Mouse (Mus musculus) liver, postnatal 0 days (tissue): ENCODE results near the gene Gm17019. TPM values are rescaled to one million over a fixed set of nuclear protein-coding genes. Genes with fewer than 3 reads are reported as not detected.
"Not testable (repeated sequence)": the region's sequence is repeated elsewhere in the genome, so short reads cannot be mapped to it uniquely, and the experiment has no call there.

Experiments
- ATAC-seq: fragments of 200-750 bp; cut with Nextera tagmentation; 2 replicates; pipeline ENCODE4 v1.8.0; 2017; ENCODE audit warnings: mild to moderate bottlenecking, moderate library complexity
- DNase-seq: peaks from one replicate; pipeline ENCODE4 v3.0.0-alpha.2; 2016
- H3K27ac ChIP-seq: fragments of 300-500 bp; sonication (generic); 2 replicates; pipeline ENCODE4 v1.5.1; 2014; ENCODE audit warnings: antibody characterized with exemption, moderate library complexity, mild to moderate bottlenecking, low read depth
- H3K27me3 ChIP-seq: fragments of 300-500 bp; sonication (generic); 2 replicates; pipeline ENCODE4 v1.6.1; 2014; ENCODE audit warnings: low read length, control low read depth, mixed read lengths; ENCODE audit not compliant: insufficient read depth
- H3K36me3 ChIP-seq: fragments of 300-500 bp; sonication (generic); replicated peaks from 2 replicates; pipeline ENCODE4 v1.6.1; 2014; ENCODE audit warnings: mild to moderate bottlenecking, control low read depth, low read length, moderate library complexity, mixed read lengths; ENCODE audit not compliant: insufficient read depth
- H3K4me1 ChIP-seq: fragments of 300-500 bp; sonication (generic); 2 replicates; pipeline ENCODE4 v1.6.1; 2014; ENCODE audit warnings: antibody characterized with exemption, mild to moderate bottlenecking, control low read depth; ENCODE audit not compliant: insufficient read depth
- H3K4me2 ChIP-seq: fragments of 300-500 bp; sonication (generic); 2 replicates; pipeline ENCODE4 v1.6.1; 2014; ENCODE audit warnings: low read depth, mild to moderate bottlenecking, low read length, moderate library complexity, mixed read lengths
- H3K4me3 ChIP-seq: fragments of 300-500 bp; sonication (generic); 2 replicates; pipeline ENCODE4 v1.5.1; 2014; ENCODE audit warnings: low read depth, low read length
- H3K9ac ChIP-seq: fragments of 300-500 bp; sonication (generic); replicated peaks from 2 replicates; pipeline ENCODE4 v1.6.1; 2014; ENCODE audit warnings: mild to moderate bottlenecking, moderate library complexity
- H3K9me3 ChIP-seq: fragments of 300-500 bp; sonication (generic); 2 replicates; pipeline ENCODE4 v1.6.1; 2016; ENCODE audit warnings: mild to moderate bottlenecking, control low read depth, low read length, mixed read lengths
- WGBS: fragments of 180-500 bp; shearing (Covaris S2); extraction: QIAGEN DNeasy Blood & Tissue Kit; methylation state at CpG from one replicate; pipeline ENCODE4 v1.1.7; 2014; ENCODE audit not compliant: insufficient replicate concordance; 5-methylcytosine and 5-hydroxymethylcytosine counted together
- polyA plus RNA-seq: library from polyadenylated mRNA; unstranded; fragments of >200 nt; fragmentation: Nextera tagmentation; extraction: Ambion mirVana; gene quantifications from 2 replicates; pipeline ENCODE4 v1.2.1, GENCODE M21; 2015

Gm17019 gene
- not detected in 2 replicates for polyA plus RNA-seq

DNA sequence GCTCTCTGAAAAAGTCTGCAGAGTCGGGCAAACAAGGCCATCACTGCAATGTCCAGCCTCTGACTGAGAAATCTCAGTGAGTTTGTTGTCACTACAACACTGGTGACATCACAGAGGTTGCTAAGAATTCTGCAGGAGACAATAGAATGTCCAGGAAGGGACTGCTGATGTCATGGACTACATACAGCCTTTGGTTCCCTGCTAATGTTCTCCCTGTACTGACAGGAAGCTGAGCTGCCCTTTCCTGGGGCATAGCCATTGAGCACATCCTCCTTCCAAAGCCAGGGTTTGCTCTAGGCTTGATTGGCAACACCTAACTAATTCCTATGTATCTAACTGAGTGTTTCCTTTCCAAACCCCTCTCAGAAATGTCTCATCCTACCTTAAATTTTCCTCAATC is at the start of gene Gm17019:
TSS of gene Gm17019 (minus strand) at position 101 of the 400 bp plus-strand sequence.
- ATAC-seq, DNase-seq, H3K9ac ChIP-seq, H3K9me3 ChIP-seq, H3K4me2 ChIP-seq, H3K4me1 ChIP-seq, H3K36me3 ChIP-seq, H3K27me3 ChIP-seq, H3K27ac ChIP-seq, H3K4me3 ChIP-seq: not testable (repeated sequence)
- 33% methylated on average over 1 of the region's 1 CpGs for WGBS

DNA sequence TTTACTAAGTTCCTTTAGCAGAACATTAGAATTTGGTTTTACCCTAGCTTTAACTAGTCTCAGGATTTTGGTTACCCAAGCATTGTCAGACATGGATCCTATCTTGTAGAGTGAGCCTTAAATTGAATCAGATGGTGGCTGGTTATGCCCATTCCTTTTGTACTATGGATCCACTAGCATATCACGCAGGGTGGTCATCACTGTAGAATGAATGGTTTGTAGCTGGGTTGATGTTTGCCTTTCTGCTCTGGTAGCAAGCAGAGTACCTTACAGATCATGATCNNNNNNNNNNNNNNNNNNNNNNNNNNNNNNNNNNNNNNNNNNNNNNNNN is 29.6 kb upstream of the Gm17019 start:
- not testable (repeated sequence) for H3K4me1 ChIP-seq, H3K9me3 ChIP-seq, H3K4me2 ChIP-seq, H3K27ac ChIP-seq, H3K36me3 ChIP-seq, H3K9ac ChIP-seq, H3K27me3 ChIP-seq, ATAC-seq, H3K4me3 ChIP-seq
- WGBS, result 80% methylated on average over 1 of the region's 1 CpGs
- peak; percentile 2 for DNase-seq

DNA sequence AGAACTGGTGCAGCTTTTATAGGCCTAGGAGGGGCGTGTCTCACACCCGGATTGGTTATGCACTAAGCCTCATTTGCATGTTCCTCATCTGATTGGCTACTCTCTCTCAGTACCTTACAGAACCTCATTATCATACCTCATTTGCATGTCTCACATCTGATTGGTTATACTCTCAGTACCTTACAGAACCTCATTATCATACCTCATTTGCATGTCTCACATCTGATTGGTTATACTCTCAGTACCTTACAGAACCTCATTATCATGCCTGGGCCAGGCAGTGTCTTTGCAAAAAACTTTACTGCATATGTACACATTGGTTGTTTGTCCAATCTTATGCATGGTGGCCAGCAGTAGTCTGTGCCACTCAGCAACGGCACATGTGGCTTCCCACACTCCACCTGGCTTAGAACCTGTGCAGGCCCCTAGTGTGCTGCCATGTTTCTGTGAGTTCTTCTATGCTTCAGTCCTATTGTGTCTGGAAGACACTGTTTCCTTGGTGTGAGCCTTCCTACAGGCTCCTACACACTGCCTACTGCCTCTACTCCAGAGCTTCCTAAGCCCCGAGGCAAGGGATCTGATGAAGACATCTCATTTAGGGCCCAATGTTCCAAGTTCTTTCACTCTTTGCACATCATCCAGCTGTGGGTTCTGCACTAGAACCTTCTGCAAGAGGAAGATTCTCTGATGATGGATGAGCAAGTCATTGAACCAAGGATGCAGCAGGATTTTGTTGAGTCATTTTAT is 29.0 kb upstream of the Gm17019 start:
- H3K4me3 ChIP-seq, H3K27ac ChIP-seq, H3K4me2 ChIP-seq, H3K27me3 ChIP-seq, H3K36me3 ChIP-seq, H3K9me3 ChIP-seq, H3K4me1 ChIP-seq, H3K9ac ChIP-seq: not testable (repeated sequence)
- ATAC-seq, result peak; percentile 61; the same call in 1 of the 2 replicates
- 74% methylated on average over 4 of the region's 4 CpGs for WGBS
- DNase-seq, result peak; percentile 8

DNA sequence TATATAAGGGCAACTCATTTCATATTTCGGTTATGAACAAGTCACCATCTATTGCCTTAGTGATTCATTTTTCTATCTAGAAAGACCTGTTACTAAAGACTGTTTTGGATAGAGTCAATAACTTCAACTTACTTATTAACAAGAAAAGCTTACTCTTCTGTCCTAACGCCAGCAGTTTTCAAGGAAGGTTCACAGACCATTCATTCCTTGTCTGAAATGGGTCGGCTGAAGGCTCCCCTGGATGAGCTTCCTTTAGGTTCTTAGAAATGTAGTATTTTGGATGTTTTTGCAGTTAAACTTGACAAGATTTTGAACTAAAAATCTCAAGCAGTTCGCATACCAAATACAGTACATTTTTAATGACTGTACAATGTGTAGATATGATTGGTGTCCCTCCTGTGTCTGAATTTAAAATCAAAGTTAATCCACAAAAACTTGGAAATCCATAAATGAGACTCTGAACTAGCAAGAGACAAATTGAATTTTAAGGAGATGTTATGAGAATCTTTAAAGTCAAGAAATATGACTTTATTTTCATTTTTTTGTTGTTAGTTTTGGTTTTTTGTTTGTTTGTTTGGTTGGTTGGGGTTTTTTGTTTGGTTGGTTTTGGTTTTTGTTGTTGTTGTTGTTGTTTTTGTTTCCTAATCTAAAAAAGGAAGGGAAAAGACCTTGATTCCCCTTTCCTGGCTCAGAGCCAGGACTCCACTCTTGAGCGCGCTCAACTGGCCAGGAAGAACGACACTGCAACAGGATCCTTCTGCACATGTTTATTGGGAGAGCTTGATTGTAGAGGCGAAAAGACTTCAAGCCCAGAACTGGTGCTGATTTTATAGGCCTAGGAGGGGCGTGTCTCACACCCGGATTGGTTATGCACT is 21.6 kb upstream of the Gm17019 start:
- not testable (repeated sequence) for H3K27me3 ChIP-seq, ATAC-seq, H3K4me1 ChIP-seq, H3K4me2 ChIP-seq, H3K9me3 ChIP-seq, H3K4me3 ChIP-seq, H3K27ac ChIP-seq, H3K9ac ChIP-seq, H3K36me3 ChIP-seq
- WGBS, result 67% methylated on average over 10 of the region's 10 CpGs
- peak; percentile 8 for DNase-seq

DNA sequence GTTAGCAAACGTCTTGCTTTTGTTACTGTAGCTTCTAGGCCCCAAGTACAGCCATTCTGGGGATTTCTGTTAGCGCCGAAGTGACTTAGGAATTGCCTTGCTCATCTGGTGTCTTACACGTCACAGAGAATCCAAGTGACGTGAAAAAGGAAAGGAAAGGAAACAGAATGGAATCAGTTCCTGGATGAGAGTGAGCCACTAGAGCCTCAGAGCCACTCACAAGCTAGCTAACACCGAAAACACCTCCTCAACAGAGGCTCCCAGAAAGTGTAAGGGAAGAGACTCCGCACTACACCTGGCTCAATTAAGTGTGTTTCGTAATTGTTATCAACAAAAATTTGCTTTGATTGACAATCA is 20.8 kb upstream of the Gm17019 start:
- not testable (repeated sequence) for H3K9ac ChIP-seq, H3K4me1 ChIP-seq, H3K9me3 ChIP-seq, H3K27ac ChIP-seq, H3K4me2 ChIP-seq, H3K36me3 ChIP-seq, H3K27me3 ChIP-seq, H3K4me3 ChIP-seq, DNase-seq
- 71% methylated on average over 7 of the region's 8 CpGs for WGBS
- peak; percentile 25; the same call in 1 of the 2 replicates for ATAC-seq

DNA sequence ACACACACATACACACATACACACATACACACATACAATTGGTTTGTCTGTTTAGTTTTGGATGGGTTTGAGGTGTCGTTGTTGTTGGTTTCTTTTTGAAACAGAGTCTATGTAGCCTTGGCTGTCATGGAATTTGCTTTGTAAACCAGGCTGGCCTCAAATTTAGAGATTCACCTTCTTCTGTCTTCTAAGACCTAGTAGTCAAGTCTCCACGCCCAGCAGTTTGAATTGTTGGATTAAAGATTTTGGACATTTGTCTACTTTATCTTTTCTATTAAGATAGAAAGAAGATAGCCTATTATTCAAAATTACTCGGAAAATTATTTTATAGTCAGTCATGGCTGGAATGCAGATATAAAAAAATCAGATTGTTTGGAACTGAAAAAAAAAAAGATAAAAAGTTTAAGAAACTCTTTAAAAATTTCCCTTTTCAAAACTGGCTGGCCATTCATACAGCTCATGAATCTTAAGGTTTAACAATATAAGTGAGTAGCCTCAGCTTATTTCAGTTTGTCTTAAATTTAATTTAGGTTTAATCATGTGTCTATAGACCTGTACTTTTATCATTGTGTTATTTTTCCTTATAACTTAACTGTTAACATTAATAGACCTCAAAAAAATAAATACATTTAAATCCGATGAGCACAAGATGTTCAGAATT is 20.3 kb upstream of the Gm17019 start:
- not testable (repeated sequence) for ATAC-seq, H3K4me2 ChIP-seq, H3K36me3 ChIP-seq, H3K4me3 ChIP-seq, H3K4me1 ChIP-seq, H3K27me3 ChIP-seq, H3K27ac ChIP-seq, H3K9me3 ChIP-seq, H3K9ac ChIP-seq
- peak; percentile 3 for DNase-seq
- WGBS, result 69% methylated on average over 4 of the region's 4 CpGs

DNA sequence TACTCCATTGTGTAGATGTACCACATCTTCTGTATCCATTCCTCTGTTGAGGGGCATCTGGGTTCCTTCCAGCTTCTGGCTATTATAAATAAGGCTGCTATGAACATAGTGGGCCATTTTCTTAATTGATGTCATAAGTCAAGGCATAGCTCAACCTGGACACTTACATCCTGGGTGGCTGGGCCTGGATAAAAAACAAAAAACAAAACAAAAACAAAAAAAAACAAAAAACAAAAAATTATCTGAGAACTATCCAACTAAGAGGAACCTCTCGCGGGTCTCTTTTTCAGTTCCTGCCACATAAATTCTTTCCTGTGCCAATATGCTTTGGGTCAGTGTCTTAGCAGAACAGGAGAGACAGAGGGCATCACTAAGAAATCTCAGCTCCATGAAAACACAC is 18.0 kb upstream of the Gm17019 start:
- H3K36me3 ChIP-seq, ATAC-seq, DNase-seq, H3K27ac ChIP-seq, H3K4me3 ChIP-seq, H3K4me2 ChIP-seq, H3K9ac ChIP-seq, H3K9me3 ChIP-seq, H3K4me1 ChIP-seq, H3K27me3 ChIP-seq: not testable (repeated sequence)
- WGBS, result 77% methylated on average over 2 of the region's 2 CpGs

DNA sequence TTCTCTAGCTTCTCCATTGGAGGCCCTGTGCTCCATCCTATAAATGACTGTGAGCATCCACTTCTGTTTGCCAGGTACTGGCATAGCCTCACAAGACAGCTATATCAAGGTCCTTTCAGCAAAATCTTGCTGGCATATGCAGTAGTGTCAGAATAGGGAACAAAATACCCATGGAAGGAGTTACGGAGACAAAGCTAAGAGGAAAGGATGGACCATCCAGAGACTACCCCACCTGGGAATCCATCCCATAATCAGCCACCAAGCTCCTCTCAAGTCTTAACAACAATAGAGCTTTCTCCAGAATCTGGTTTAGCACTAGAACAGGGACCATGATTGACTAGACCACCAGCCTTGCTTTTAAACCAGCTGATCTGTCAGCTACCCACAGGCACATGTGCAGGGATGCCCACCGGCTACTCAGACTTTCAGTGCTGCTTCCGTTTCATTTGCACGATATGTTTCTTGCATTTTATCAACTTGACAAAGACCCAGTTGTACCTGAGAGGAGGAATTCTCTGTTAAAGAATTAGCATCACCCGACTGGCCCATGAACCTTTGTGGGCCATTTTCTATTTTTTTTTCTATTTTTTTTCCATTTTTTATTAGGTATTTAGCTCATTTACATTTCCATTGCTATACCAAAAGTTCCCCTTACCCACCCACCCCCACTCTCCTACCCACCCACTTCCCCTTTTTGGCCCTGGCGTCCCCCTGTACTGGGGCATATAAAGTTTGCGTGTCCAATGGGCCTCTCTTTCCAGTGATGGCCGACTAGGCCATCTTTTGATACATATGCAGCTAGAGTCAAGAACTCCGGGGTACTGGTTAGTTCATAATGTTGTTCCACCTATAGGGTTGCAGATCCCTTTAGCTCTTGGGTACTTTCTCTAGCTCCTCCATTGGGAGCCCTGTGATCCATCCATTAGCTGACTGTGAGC is 12.3 kb upstream of the Gm17019 start:
- H3K9me3 ChIP-seq, H3K4me3 ChIP-seq, H3K36me3 ChIP-seq, H3K27me3 ChIP-seq, H3K4me2 ChIP-seq, ATAC-seq, H3K27ac ChIP-seq, H3K4me1 ChIP-seq, H3K9ac ChIP-seq: not testable (repeated sequence)
- peak; percentile 4 for DNase-seq
- 73% methylated on average over 7 of the region's 9 CpGs for WGBS

DNA sequence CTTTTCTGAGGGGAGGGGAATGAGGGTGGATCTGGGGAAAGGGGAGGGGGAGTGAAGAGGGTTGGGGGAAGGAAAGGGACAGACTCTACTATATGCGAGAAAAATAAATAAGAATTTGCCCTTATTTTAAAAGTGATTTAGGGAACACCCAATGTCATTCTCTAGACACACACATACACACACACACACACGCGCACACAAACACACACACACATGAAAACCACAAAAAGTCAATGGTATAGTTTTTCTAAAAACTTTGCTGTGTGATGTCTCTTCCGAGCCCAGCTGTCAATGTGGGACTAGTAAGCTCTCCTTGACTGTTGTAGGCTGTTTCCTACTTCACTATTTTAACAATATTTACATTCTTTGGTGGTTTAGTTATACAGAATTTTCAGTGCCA is 8.0 kb upstream of the Gm17019 start:
- H3K4me1 ChIP-seq, result not testable (repeated sequence)
- WGBS, result 45% methylated on average over 3 of the region's 4 CpGs

More for the DNA sequence above, 8.0 kb upstream of the Gm17019 start:
- not testable (repeated sequence) for H3K36me3 ChIP-seq, H3K4me3 ChIP-seq, H3K27me3 ChIP-seq, DNase-seq, H3K9ac ChIP-seq, H3K27ac ChIP-seq, H3K4me2 ChIP-seq, ATAC-seq, H3K9me3 ChIP-seq
